21 mouse cellular contexts compared by ENCODE assay signal in genomic region chr10:72613125-72613915, GRCm38 (mm10). TPM values are rescaled to one million over a fixed set of nuclear protein-coding genes. Genes with fewer than 3 reads are reported as not detected.
DNase-seq lines count a peak whose midpoint lies in the region; ATAC-seq and TF ChIP-seq lines count a peak whose summit lies in the region.
"Had no signal": no experiment of that assay in that cellular context is flagged by ENCODE, and none has a peak within 500 bp of the region (broad histone marks: within the 10 kb centered on the region; RNA-seq: fewer than 3 reads in every experiment).

No protein-coding gene starts in this region.

- no peak for TF ChIP-seq CTCF in left cerebral cortex, adult 2 months (IDR thresholded peaks at IDR 0.05)

- no peak overlapping the region for H3K9ac ChIP-seq in kidney, embryonic 14.5 days (ENCODE audit: low read depth, low read length)
- H3K9ac ChIP-seq: forebrain, embryonic 13.5 days; heart, embryonic 15.5 days; hindbrain, embryonic 14.5 days; neural tube, embryonic 12.5 days had no signal

- no peaks in the 10 kb centered on the region for H3K27me3 ChIP-seq in kidney, embryonic 14.5 days (ENCODE audit: control insufficient read depth, insufficient read depth, low read length)
- H3K27me3 ChIP-seq: forebrain, embryonic 13.5 days; heart, embryonic 15.5 days; neural tube, embryonic 12.5 days had no signal

- peak; percentile 16 to 42 for DNase-seq in frontal cortex, adult 2 months (ENCODE audit: extremely low spot score in 1 of 2, low spot score in 1 of 2)
- no peak for DNase-seq in frontal cortex, postnatal 14 days (ENCODE audit: low spot score in 2 of 2)
- DNase-seq in left cerebral cortex, adult 2 months (ENCODE audit: extremely low spot score in 1 of 2, low spot score in 2 of 2), result no peak
- DNase-seq in left cerebral cortex, postnatal 36 days (ENCODE audit: low spot score in 2 of 2), result no peak
- peak; percentile 17 for DNase-seq in NIH3T3 (ENCODE audit: low read depth)
- DNase-seq in right cerebral cortex, postnatal 25 days, result peak; percentile 8
- DNase-seq in cerebellum, adult 9-11 months, result no peak
- DNase-seq: adrenal gland, adult 2 months; cerebellum, adult 18-20 months; heart, postnatal 4 days; kidney, adult 2 months; kidney, postnatal 10 days; lung, postnatal 4 days; midbrain, embryonic 14.5 days had no signal

- no peaks in the 10 kb centered on the region for H3K36me3 ChIP-seq in kidney, embryonic 14.5 days (ENCODE audit: control insufficient read depth, insufficient read depth, low read length)
- H3K36me3 ChIP-seq: G1E; heart, embryonic 15.5 days; neural tube, embryonic 12.5 days had no signal

- H3K9me3 ChIP-seq in kidney, embryonic 14.5 days (ENCODE audit: control insufficient read depth, low read length), result no peaks in the 10 kb centered on the region
- H3K9me3 ChIP-seq: forebrain, embryonic 13.5 days; G1E; heart, embryonic 15.5 days; neural tube, embryonic 12.5 days had no signal

- intact Hi-C loops in left cerebral cortex, adult 2 months (cut with DNase I), result no loop called here
- intact Hi-C loops in left cerebral cortex, postnatal 36 days (cut with DNase I), result no loop called here

- H3K4me1 ChIP-seq in kidney, embryonic 14.5 days (ENCODE audit: control insufficient read depth, insufficient read depth, low read length), result no peaks in the 10 kb centered on the region
- H3K4me1 ChIP-seq: forebrain, embryonic 13.5 days; heart, embryonic 15.5 days; neural tube, embryonic 12.5 days had no signal

- ATAC-seq in kidney, embryonic 14.5 days (ENCODE audit: low FRiP score, low TSS enrichment), result no peak
- ATAC-seq: forebrain, embryonic 13.5 days had no signal

- H3K4me2 ChIP-seq in kidney, embryonic 14.5 days (replicated peaks; ENCODE audit: low read depth, low read length), result no peak overlapping the region
- H3K4me2 ChIP-seq: forebrain, embryonic 13.5 days; heart, embryonic 15.5 days; hindbrain, embryonic 14.5 days; neural tube, embryonic 12.5 days had no signal

- H3K27ac ChIP-seq in left cerebral cortex, adult 2 months, result 0 out of 2 replicates have a peak overlapping the region, but pooled peaks have one; percentile 36
- H3K27ac ChIP-seq in kidney, embryonic 14.5 days (ENCODE audit: low read depth, low read length), result no peak overlapping the region
- H3K27ac ChIP-seq: forebrain, embryonic 13.5 days; heart, embryonic 15.5 days; hindbrain, embryonic 14.5 days; neural tube, embryonic 12.5 days; stomach, postnatal 0 days had no signal

- WGBS in kidney, embryonic 14.5 days, result 86% methylated on average over 5 of the region's 5 CpGs

- H3K4me3 ChIP-seq in left cerebral cortex, adult 2 months, result no peak overlapping the region
- H3K4me3 ChIP-seq in kidney, embryonic 14.5 days (ENCODE audit: low read length), result no peak overlapping the region
- H3K4me3 ChIP-seq: forebrain, embryonic 13.5 days; heart, embryonic 15.5 days; neural tube, embryonic 12.5 days had no signal

RNA-seq across cellular contexts. Expression of gene Zwint, which starts 41.3 kb away (rescaled TPM):
- 1,058 and 1,135 TPM in 2 replicates for polyA plus RNA-seq in frontal cortex, adult 2 months (2012; rRNA removed)
- total RNA-seq in left cerebral cortex, adult 2 months (2021), result 100 to 1,000 TPM; 914 to 982 TPM
- 100 to 1,000 TPM; 901 to 961 TPM for total RNA-seq in left cerebral cortex, postnatal 36 days (2021)
- polyA plus RNA-seq in kidney, embryonic 14.5 days (2014; fragmentation: Nextera tagmentation; extraction: Ambion mirVana), result 268 and 269 TPM in 2 replicates

Comparison
In these comparisons a context has a peak if more than half of its experiments do, and no peak if none do; other contexts are left out.
1. DNase-seq: peak in frontal cortex, adult 2 months (2 of 2), NIH3T3 (single experiment) and right cerebral cortex, postnatal 25 days (single experiment); none in frontal cortex, postnatal 14 days (0 of 2), left cerebral cortex, adult 2 months (0 of 2), left cerebral cortex, postnatal 36 days (0 of 2) and cerebellum, adult 9-11 months (single experiment).